Mouse (Mus musculus) layer of hippocampus, postnatal 14 days (tissue): ENCODE measurements around the gene Rab11a. TPM values are rescaled to one million over a fixed set of nuclear protein-coding genes. Genes with fewer than 3 reads are reported as not detected.
"Not testable (repeated sequence)": the region's sequence is repeated elsewhere in the genome, so short reads cannot be mapped to it uniquely, and the experiment has no call there.

Source experiments
- DNase-seq, 2 experiments: peaks; one replicate each; pipeline ENCODE4 v3.0.0; 2021 to 2022; ENCODE audit warnings: low spot score in 2 of 2, mixed read lengths in 1 of 2
- microRNA-seq, 2 experiments: library from miRNA; unstranded; fragments of <30 nt; microRNA quantifications; one replicate each; pipeline ENCODE4 v1.2.0; 2021
- total RNA-seq, 2 experiments: library from RNA; stranded (reverse); gene quantifications; 2 replicates each; pipeline ENCODE4 v1.2.3; 2021

Rab11a gene
- total RNA-seq, 2 experiments from 2014 or later = 318 to 321 TPM

GRCm38 (mm10) chr9:64697006-64697405 lies 40.6 kb downstream of the Rab11a start:
- no peak for DNase-seq

- DNase-seq = no peak
These were observed 41.2 kb downstream of the Rab11a start for GRCm38 (mm10) chr9:64696404-64696803.

- DNase-seq = no peak
These were observed 42.3 kb downstream of the Rab11a start for GRCm38 (mm10) chr9:64695266-64695665.

GRCm38 (mm10) chr9:64693094-64693493 lies 44.5 kb downstream of the Rab11a start:
- no peak for DNase-seq

- DNase-seq = peak; percentile 41 to 58
These were observed 46.4 kb downstream of the Rab11a start for GRCm38 (mm10) chr9:64691176-64691575.

- no peak for DNase-seq
These were observed 46.8 kb downstream of the Rab11a start for GRCm38 (mm10) chr9:64690771-64691170.

- no peak for DNase-seq
These were observed 49.6 kb downstream of the Rab11a start for GRCm38 (mm10) chr9:64688015-64688394.

GRCm38 (mm10) chr9:64687122-64688014 lies 50.2 kb downstream of the Rab11a start:
- no peak for DNase-seq

GRCm38 (mm10) chr9:64671341-64672319 lies 65.9 kb downstream of the Rab11a start:
- DNase-seq = not testable (repeated sequence)

- no peak for DNase-seq
These were observed 69.6 kb downstream of the Rab11a start for GRCm38 (mm10) chr9:64668001-64668400.

- DNase-seq = no peak
These were observed 70.0 kb downstream of the Rab11a start for GRCm38 (mm10) chr9:64667513-64667912.

GRCm38 (mm10) chr9:64666549-64666948 lies 71.0 kb downstream of the Rab11a start:
- no peak for DNase-seq

Small RNA genes lying within 50 kb of the gene (microRNA-seq; reads per million reads assigned to microRNA genes)
- gene Gm47308 = 0 reads per million in 2 experiments

Other genes with a start within 250 kb of the Rab11a start
- 10 to 100 TPM; 48.7 to 52.2 TPM for gene Dennd4a, start 73.6 kb upstream of the Rab11a start, total RNA-seq
- gene Slc24a1, start 213.8 kb upstream of the Rab11a start, total RNA-seq = under 1 TPM; 0.12 to 0.28 TPM
- 10 to 100 TPM; 22.4 to 25.0 TPM for gene Ints14, start 223.1 kb upstream of the Rab11a start, total RNA-seq